Comparison of ENCODE assay signal across 8 mouse cellular contexts in the genomic region with DNA sequence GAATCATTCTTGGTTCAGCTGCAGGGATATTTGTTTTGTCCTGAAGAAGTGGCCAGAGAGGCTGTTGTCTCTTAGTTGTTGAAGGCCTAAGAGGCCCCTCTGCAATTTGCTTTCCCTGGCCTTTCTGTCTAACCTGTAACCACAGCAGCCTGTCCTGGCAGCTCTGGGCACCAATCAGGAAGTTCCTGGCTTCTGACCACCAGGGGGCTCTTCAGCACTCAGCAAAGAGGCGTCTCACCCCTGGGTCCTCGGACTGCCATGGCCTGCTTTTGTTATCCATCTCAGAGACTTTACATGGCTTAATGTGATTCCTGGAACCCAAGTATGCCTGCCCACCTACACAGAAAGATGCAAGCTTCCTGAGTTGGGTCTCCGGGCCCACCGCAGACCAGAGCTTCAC. TPM values are rescaled to one million over a fixed set of nuclear protein-coding genes. Genes with fewer than 3 reads are reported as not detected.
DNase-seq lines count a peak whose midpoint lies in the region; ATAC-seq and TF ChIP-seq lines count a peak whose summit lies in the region.

No protein-coding gene starts in this region.

- DNase-seq in adrenal gland, postnatal 10 days: peak; percentile 73
- no peak for DNase-seq in adrenal gland, adult 18-20 months (ENCODE audit: low spot score in 2 of 2)
- DNase-seq in left cerebral cortex, adult 2 months (ENCODE audit: extremely low spot score in 1 of 2, low spot score in 2 of 2): no peak
- DNase-seq in left cerebral cortex, adult 8-10 months (ENCODE audit: low spot score in 2 of 2): no peak
- DNase-seq in adrenal gland, postnatal 25 days: peak; percentile 53
- DNase-seq in yolk sac, embryonic 10.5 days (ENCODE audit: low spot score): peak; percentile 20

- intact Hi-C loops in left cerebral cortex, adult 2 months (cut with DNase I): loop anchor here (1.0 to 5.0 kb wide), 2 partner anchors 197 to 271 kb away; no protein-coding TSS in a partner anchor

- peak overlapping the region; percentile 32; the same call in 1 of the 2 replicates for H3K27ac ChIP-seq in left cerebral cortex, adult 2 months
- H3K27ac ChIP-seq in hindbrain, embryonic 16.5 days (ENCODE audit: low read depth, low read length): no peak overlapping the region

- ATAC-seq in hindbrain, embryonic 16.5 days: peak; percentile 48; the same call in 1 of the 2 replicates
- peak; percentile 61 for ATAC-seq in megakaryocyte, adult 5-6 weeks (ENCODE audit: poor library complexity, severe bottlenecking)

- no peaks in the 10 kb centered on the region for H3K9me3 ChIP-seq in hindbrain, embryonic 16.5 days (ENCODE audit: control insufficient read depth, low read length)

- peak; percentile 63 for TF ChIP-seq CTCF in left cerebral cortex, adult 2 months (IDR thresholded peaks at IDR 0.05)

- H3K4me3 ChIP-seq in left cerebral cortex, adult 2 months: no peak overlapping the region
- H3K4me3 ChIP-seq in hindbrain, embryonic 16.5 days (ENCODE audit: low read length): no peak overlapping the region

- peaks cover 9% of the 10 kb centered on the region; the same call in 1 of the 2 replicates for H3K36me3 ChIP-seq in hindbrain, embryonic 16.5 days (ENCODE audit: control insufficient read depth, insufficient read depth, low read length)

- H3K9ac ChIP-seq in hindbrain, embryonic 16.5 days (ENCODE audit: low read depth, low read length): no peak overlapping the region

- no peaks in the 10 kb centered on the region for H3K4me1 ChIP-seq in hindbrain, embryonic 16.5 days (ENCODE audit: control insufficient read depth, insufficient read depth, low read depth, low read length)

- H3K4me2 ChIP-seq in hindbrain, embryonic 16.5 days (ENCODE audit: low read length): no peak overlapping the region

- no peaks in the 10 kb centered on the region for H3K27me3 ChIP-seq in hindbrain, embryonic 16.5 days (replicated peaks; ENCODE audit: control insufficient read depth, insufficient read depth, low read length)

- 28% methylated on average over 4 of the region's 4 CpGs for WGBS in hindbrain, embryonic 16.5 days

RNA-seq across cellular contexts. Expression of a gene that starts 35.4 kb away (rescaled TPM):
- total RNA-seq in adrenal gland, postnatal 10 days (2021): 10 to 100 TPM; 71.5 to 79.3 TPM
- 10 to 100 TPM; 65.6 to 85.9 TPM for total RNA-seq in adrenal gland, adult 18-20 months (2021)
- 10 to 100 TPM; 75.8 to 79.8 TPM for total RNA-seq in left cerebral cortex, adult 2 months (2021)
- 10 to 100 TPM; 77.3 to 84.9 (median 82.7) TPM for total RNA-seq in left cerebral cortex, adult 8-10 months (2022)
- total RNA-seq in adrenal gland, postnatal 25 days (2021): 75.5 and 86.3 TPM in 2 replicates
- 98.9 and 99.7 TPM in 2 replicates for polyA plus RNA-seq in hindbrain, embryonic 16.5 days (2015; fragmentation: Nextera tagmentation; extraction: Ambion mirVana)
- total RNA-seq in megakaryocyte, adult 5-6 weeks (2015): 18.2 and 21.0 TPM in 2 replicates
- 41.8 and 54.2 TPM in 2 replicates for total RNA-seq in megakaryocyte, adult 5-6 weeks (2017)

RNA-seq across cellular contexts. Expression of a gene that starts 41.0 kb away (rescaled TPM):
- 1 to 10 TPM; 2.9 to 3.0 TPM for total RNA-seq in adrenal gland, postnatal 10 days (2021)
- total RNA-seq in adrenal gland, adult 18-20 months (2021): 1 to 10 TPM; 3.9 to 6.9 TPM
- 1 to 10 TPM; 1.7 to 2.4 TPM for total RNA-seq in left cerebral cortex, adult 2 months (2021)
- 1 to 10 TPM in 3 of 4 experiments, under 1 TPM in 1; 0.81 to 2.3 (median 1.2) TPM for total RNA-seq in left cerebral cortex, adult 8-10 months (2022)
- total RNA-seq in adrenal gland, postnatal 25 days (2021): 3.1 and 4.0 TPM in 2 replicates
- 5.7 and 6.6 TPM in 2 replicates for polyA plus RNA-seq in hindbrain, embryonic 16.5 days (2015; fragmentation: Nextera tagmentation; extraction: Ambion mirVana)
- not detected in 2 replicates for total RNA-seq in megakaryocyte, adult 5-6 weeks (2015)
- not detected in 2 replicates for total RNA-seq in megakaryocyte, adult 5-6 weeks (2017)

Comparison
In these comparisons a context has a peak if more than half of its experiments do, and no peak if none do; other contexts are left out.
1. DNase-seq: peak in adrenal gland, postnatal 10 days (single experiment), adrenal gland, postnatal 25 days (single experiment) and yolk sac, embryonic 10.5 days (single experiment); none in adrenal gland, adult 18-20 months (0 of 2), left cerebral cortex, adult 2 months (0 of 2) and left cerebral cortex, adult 8-10 months (0 of 2).